Mouse (Mus musculus) intestine, embryonic 15.5 days (tissue): ENCODE data around the gene Gm17268. TPM values are rescaled to one million over a fixed set of nuclear protein-coding genes. Genes with fewer than 3 reads are reported as not detected.

Experiments used
- ATAC-seq: fragments of 200-750 bp; cut with Nextera tagmentation; 2 replicates; pipeline ENCODE4 v1.8.0; 2017; ENCODE audit warnings: moderate TSS enrichment, moderate library complexity
- H3K27ac ChIP-seq: fragments of 300-500 bp; sonication (generic); 2 replicates; pipeline ENCODE4 v1.5.1; 2015; ENCODE audit warnings: mild to moderate bottlenecking, inconsistent platforms
- H3K27me3 ChIP-seq: fragments of 300-500 bp; sonication (generic); replicated peaks from 2 replicates; pipeline ENCODE4 v1.6.1; 2015; ENCODE audit warnings: inconsistent platforms
- H3K36me3 ChIP-seq: fragments of 300-500 bp; sonication (generic); 2 replicates; pipeline ENCODE4 v1.6.1; 2015; ENCODE audit warnings: inconsistent platforms
- H3K4me1 ChIP-seq: fragments of 300-500 bp; sonication (generic); replicated peaks from 2 replicates; pipeline ENCODE4 v1.6.1; 2015; ENCODE audit warnings: inconsistent platforms
- H3K4me2 ChIP-seq: fragments of 300-500 bp; sonication (generic); replicated peaks from 2 replicates; pipeline ENCODE4 v1.6.1; 2015; ENCODE audit warnings: mild to moderate bottlenecking, inconsistent platforms
- H3K4me3 ChIP-seq: fragments of 300-500 bp; sonication (generic); replicated peaks from 2 replicates; pipeline ENCODE4 v1.5.1; 2015; ENCODE audit warnings: inconsistent platforms
- H3K9ac ChIP-seq: fragments of 300-500 bp; sonication (generic); 2 replicates; pipeline ENCODE4 v1.6.1; 2015; ENCODE audit warnings: inconsistent platforms
- H3K9me3 ChIP-seq: fragments of 300-500 bp; sonication (generic); 2 replicates; pipeline ENCODE4 v1.6.1; 2016; ENCODE audit warnings: inconsistent platforms
- WGBS: fragments of 180-500 bp; shearing (Covaris S2); methylation state at CpG from one replicate; pipeline ENCODE4 v1.1.7; 2015; 5-methylcytosine and 5-hydroxymethylcytosine counted together
- polyA plus RNA-seq: library from polyadenylated mRNA; unstranded; fragments of >200 nt; fragmentation: Nextera tagmentation; extraction: Ambion mirVana; gene quantifications from 2 replicates; pipeline ENCODE4 v1.2.1, GENCODE M21; 2015

Gene Gm17268
- polyA plus RNA-seq, 1 experiment from 2014 or later, result not detected

DNA sequence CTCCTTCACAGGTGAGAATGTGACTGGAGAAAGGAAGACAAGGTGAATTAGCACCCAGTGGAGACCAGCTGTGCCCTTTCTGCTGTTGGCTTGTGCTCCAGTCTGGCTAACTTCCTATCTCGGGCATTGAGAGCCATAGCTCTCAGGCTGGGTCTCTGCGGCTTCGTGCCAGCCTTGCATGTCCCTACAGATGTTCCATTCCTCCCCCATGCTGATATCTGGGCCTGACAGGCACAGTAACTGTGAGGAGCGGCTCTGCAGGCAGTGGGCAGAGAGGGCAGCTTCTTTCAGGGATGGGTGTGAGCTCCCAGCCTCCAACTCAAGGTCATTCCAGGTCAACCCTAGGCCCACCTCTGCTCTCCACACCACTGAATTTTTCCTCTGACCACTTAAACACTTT, 38.9 kb downstream of the Gm17268 start:
- Histone ChIP-seq H3K9me3 (no peaks in the 10 kb centered on the region), H3K27ac (no peak overlapping the region), H3K4me3 (no peak overlapping the region), H3K9ac (no peak overlapping the region), H3K4me2 (no peak overlapping the region), H3K36me3 (no peaks in the 10 kb centered on the region), H3K27me3 (no peaks in the 10 kb centered on the region), H3K4me1 (no peaks in the 10 kb centered on the region)
- 85% methylated on average over 4 of the region's 4 CpGs for WGBS
- no peak for ATAC-seq

DNA sequence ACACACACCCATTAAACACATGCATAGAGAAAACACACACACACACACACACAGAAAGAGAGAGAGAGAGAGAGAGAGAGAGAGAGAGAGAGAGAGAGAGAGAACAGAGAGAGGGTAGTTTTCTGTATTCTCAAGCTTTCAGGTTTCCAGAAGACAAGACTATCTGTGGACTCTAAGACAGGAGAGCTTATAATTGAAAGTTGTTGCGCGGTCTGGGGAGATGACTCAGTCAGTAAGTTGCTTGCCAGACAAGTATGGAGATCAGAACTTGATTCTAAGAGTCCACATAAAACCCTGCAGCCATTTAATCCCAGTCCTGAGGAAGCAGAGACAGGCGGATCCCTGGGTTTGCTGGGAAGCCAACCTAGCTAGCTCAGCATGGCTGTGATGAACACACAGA, 39.7 kb downstream of the Gm17268 start:
- 86% methylated on average over 3 of the region's 3 CpGs for WGBS
- no peak overlapping the region for H3K4me2 ChIP-seq
- no peaks in the 10 kb centered on the region for H3K4me1 ChIP-seq
- no peaks in the 10 kb centered on the region for H3K27me3 ChIP-seq
- H3K9ac ChIP-seq, result no peak overlapping the region
- H3K27ac ChIP-seq, result no peak overlapping the region
- ATAC-seq, result no peak
- no peaks in the 10 kb centered on the region for H3K9me3 ChIP-seq
- no peaks in the 10 kb centered on the region for H3K36me3 ChIP-seq
- H3K4me3 ChIP-seq, result no peak overlapping the region

DNA sequence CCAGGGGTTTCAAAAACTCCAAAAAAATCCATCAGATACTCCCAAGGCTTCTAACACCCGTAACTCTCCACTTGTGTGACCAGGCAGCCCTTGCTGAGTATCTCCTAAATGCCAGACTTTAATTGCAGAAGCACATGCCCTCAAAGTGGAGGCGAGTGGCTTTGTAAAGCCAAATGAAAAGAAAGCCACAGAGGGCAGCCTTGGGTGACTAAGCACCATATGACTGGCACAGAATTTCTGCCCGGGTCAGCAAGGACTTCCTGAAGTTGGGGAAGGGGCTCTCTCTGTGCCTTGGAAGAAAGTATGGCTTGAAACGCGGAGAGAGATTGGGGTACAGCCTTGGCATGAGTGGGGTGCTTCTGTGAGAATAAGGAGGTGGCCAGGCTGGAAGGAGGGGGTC, 41.3 kb downstream of the Gm17268 start:
- no peaks in the 10 kb centered on the region for H3K9me3 ChIP-seq
- H3K4me2 ChIP-seq, result no peak overlapping the region
- no peak overlapping the region for H3K4me3 ChIP-seq
- no peak overlapping the region for H3K9ac ChIP-seq
- no peak for ATAC-seq
- H3K4me1 ChIP-seq, result no peaks in the 10 kb centered on the region
- no peaks in the 10 kb centered on the region for H3K27me3 ChIP-seq
- 83% methylated on average over 5 of the region's 5 CpGs for WGBS
- H3K36me3 ChIP-seq, result no peaks in the 10 kb centered on the region
- H3K27ac ChIP-seq, result no peak overlapping the region

DNA sequence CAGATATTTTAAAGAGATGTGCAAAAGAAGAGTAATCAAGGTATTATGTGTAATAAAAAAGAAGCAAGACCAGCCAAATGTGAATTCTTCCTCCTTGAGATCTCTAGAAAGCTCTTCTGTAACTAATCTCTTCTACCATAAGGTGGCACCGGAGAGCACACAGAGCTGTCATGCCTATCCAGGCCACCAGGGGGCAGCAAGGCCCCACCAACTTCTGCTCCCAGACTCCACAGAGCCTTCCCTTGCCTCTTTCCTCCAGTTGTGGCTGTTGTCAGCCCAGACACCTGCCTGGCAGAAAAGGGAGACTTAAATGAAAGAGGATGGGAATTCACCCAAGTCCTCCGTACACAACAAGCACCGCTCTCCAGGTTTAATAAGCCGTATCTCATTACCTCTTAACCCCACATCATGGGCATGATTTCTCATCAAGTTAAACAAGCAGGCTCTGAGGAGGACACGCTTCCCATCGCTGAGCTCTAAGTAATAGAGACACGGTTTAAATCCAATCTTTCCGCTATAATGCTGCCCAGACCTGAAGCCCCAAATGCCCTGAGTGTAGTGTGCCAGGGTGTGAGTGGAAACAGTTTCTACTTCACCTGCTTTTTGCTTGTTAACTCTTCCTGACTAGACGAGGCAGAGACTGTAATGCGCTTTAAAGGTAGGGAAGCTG, 42.1 kb downstream of the Gm17268 start:
- ATAC-seq, result peak; percentile 39; the same call in 1 of the 2 replicates
- H3K36me3 ChIP-seq, result no peaks in the 10 kb centered on the region
- 70% methylated on average over 10 of the region's 10 CpGs for WGBS

DNA sequence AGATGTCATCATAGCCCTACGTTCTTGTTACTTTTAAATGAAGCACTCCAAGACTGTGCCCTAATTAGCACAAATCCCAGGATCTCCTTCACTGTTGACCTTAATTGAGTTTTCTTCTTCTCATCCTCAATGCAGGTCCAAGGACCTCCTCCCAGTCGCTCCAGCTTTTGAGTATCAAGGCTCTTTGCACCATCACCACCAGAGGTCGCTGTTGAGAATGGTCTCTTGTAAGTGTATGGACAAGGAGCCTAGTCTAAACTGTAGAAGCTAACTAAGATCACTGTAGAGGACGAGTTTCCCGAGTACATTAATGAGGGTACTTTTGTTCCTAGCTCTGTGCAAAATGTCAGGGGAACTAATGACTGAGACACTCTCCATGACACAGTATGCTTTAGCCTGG, 55.2 kb downstream of the Gm17268 start:
- Histone ChIP-seq H3K9ac (no peak overlapping the region), H3K27me3 (no peaks in the 10 kb centered on the region), H3K36me3 (no peaks in the 10 kb centered on the region), H3K4me2 (no peak overlapping the region), H3K9me3 (no peaks in the 10 kb centered on the region), H3K4me3 (no peak overlapping the region), H3K27ac (no peak overlapping the region), H3K4me1 (no peaks in the 10 kb centered on the region)
- ATAC-seq, result no peak
- 40% methylated on average over 5 of the region's 5 CpGs for WGBS

More for the DNA sequence above, 42.1 kb downstream of the Gm17268 start:
- no peak overlapping the region for H3K4me3 ChIP-seq
- no peak overlapping the region for H3K4me2 ChIP-seq
- no peaks in the 10 kb centered on the region for H3K9me3 ChIP-seq
- no peak overlapping the region for H3K27ac ChIP-seq
- H3K4me1 ChIP-seq, result no peaks in the 10 kb centered on the region
- no peak overlapping the region for H3K9ac ChIP-seq
- no peaks in the 10 kb centered on the region for H3K27me3 ChIP-seq

DNA sequence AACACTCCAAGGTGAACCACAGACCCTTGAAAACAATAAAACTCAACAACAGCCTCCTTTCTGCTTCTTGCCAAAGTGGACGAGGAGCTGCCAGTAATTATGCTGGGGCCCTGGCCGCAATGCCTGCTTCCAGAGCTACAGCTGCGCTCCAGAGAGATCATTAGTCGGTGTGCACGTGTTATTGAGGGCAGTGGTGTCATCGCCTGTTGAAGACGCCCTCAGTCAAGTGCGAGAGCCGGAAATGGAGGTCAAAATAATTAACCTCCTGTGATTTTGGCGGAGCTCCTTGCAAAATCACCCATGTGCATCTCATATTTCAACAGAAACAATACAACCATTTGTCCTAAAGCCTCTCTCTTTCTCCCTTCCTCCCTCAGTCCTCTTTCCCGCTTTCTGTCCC, 56.2 kb downstream of the Gm17268 start:
- WGBS, result 42% methylated on average over 11 of the region's 11 CpGs

More for the DNA sequence above, 56.2 kb downstream of the Gm17268 start:
- H3K4me2 ChIP-seq, result no peak overlapping the region
- H3K27ac ChIP-seq, result no peak overlapping the region
- H3K4me3 ChIP-seq, result no peak overlapping the region
- H3K9me3 ChIP-seq, result no peaks in the 10 kb centered on the region
- no peaks in the 10 kb centered on the region for H3K4me1 ChIP-seq
- ATAC-seq, result no peak
- H3K36me3 ChIP-seq, result no peaks in the 10 kb centered on the region
- no peaks in the 10 kb centered on the region for H3K27me3 ChIP-seq
- H3K9ac ChIP-seq, result no peak overlapping the region

Other genes with a start within 250 kb of the Gm17268 start
- not detected in 2 replicates for gene 5530401A14Rik, start 177.9 kb downstream of the Gm17268 start, polyA plus RNA-seq
- gene Asic2, start 70.1 kb downstream of the Gm17268 start, polyA plus RNA-seq, result 0.19 and 0.32 TPM in 2 replicates
- gene Ccl2, start 3.0 kb downstream of the Gm17268 start, polyA plus RNA-seq, result 10.2 and 10.4 TPM in 2 replicates
- 3.6 and 5.1 TPM in 2 replicates for gene Ccl7, start 7.2 kb upstream of the Gm17268 start, polyA plus RNA-seq
- 97.5 and 103 TPM in 2 replicates for gene Ccl11, start 19.3 kb upstream of the Gm17268 start, polyA plus RNA-seq
- gene Ccl12, start 63.3 kb upstream of the Gm17268 start, polyA plus RNA-seq, result 2.8 and 5.0 TPM in 2 replicates
- not detected in 2 replicates for gene Ccl8, start 76.6 kb upstream of the Gm17268 start, polyA plus RNA-seq